Mouse (Mus musculus) embryonic stem cell, embryonic (primary cell): ENCODE measurements around the gene 1700037H04Rik.

Source experiments
- CTCF ChIA-PET, 4 experiments: fragments of 300-600 bp in 2 of 4; fragments of 350-600 bp in 2 of 4; sonication (Branson Sonifier 250); formaldehyde crosslinking; loops; one replicate each; lab custom pipeline; 2022; ENCODE audit warnings: inconsistent platforms in 2 of 4; lab: Charles Lee
- POLR2A ChIA-PET, 4 experiments: fragments of 300-600 bp in 2 of 4; fragments of 350-600 bp in 2 of 4; sonication (Branson Sonifier 250); formaldehyde crosslinking; loops; one replicate each; lab custom pipeline; 2022; ENCODE audit warnings: antibody characterized with exemption in 4 of 4, inconsistent platforms in 1 of 4; lab: Charles Lee

1700037H04Rik gene

GRCm38 (mm10) chr2:131146193-131147042 is 13.5 kb downstream of the 1700037H04Rik start:
- CTCF ChIA-PET: interaction anchor here in 3 of 4 experiments (0.8 to 1.9 kb wide), 3 partner anchors 13 to 758 kb away, joined by 3 to 7 read pairs (median 3); partner anchors contain the start of gene 1700037H04Rik (in 1 of the 3)
- POLR2A ChIA-PET: interaction anchor here in 2 of 4 experiments (0.7 to 2.2 kb wide), 12 partner anchors 10 to 887 kb away, joined by 3 to 19 read pairs (median 4); partner anchors contain the start of genes 1700037H04Rik (in 2 of the 2), Cdc25b (in 1 of the 2) and Spef1 (in 1 of the 2)

GRCm38 (mm10) chr2:131145536-131145935 is 14.3 kb downstream of the 1700037H04Rik start:
- ChIA-PET CTCF (interaction anchor here in 3 of 4 experiments (0.5 to 1.9 kb wide), 10 partner anchors 14 to 167 kb away, joined by 3 to 10 read pairs (median 6); partner anchors contain the start of genes 1700037H04Rik (in 1 of the 3), Cdc25b (in 1 of the 3) and Hspa12b (in 1 of the 3)), POLR2A (interaction anchor here in 3 of 4 experiments (0.6 to 2.2 kb wide), 19 partner anchors 11 to 352 kb away, joined by 3 to 19 read pairs (median 3); partner anchors contain the start of genes 1700037H04Rik (in 3 of the 3), Cdc25b (in 2 of the 3), Spef1 (in 2 of the 3) and Pank2 (in 1 of the 3))

- ChIA-PET POLR2A (interaction anchor here (0.6 to 2.2 kb wide), 20 partner anchors 11 to 352 kb away, joined by 3 to 19 read pairs (median 3); partner anchors contain the start of genes 1700037H04Rik (in 3 of the 4), Cdc25b (in 2 of the 4), Spef1 (in 2 of the 4) and Pank2 (in 1 of the 4)), CTCF (interaction anchor here in 3 of 4 experiments (0.5 to 1.9 kb wide), 10 partner anchors 15 to 166 kb away, joined by 3 to 10 read pairs (median 6); partner anchors contain the start of genes 1700037H04Rik (in 1 of the 3), Cdc25b (in 1 of the 3) and Hspa12b (in 1 of the 3))
Measured at GRCm38 (mm10) chr2:131145121-131145520, 14.8 kb downstream of the 1700037H04Rik start.

- ChIA-PET POLR2A (interaction anchor here (0.6 to 2.4 kb wide), 32 partner anchors 8 to 118 kb away, joined by 3 to 14 read pairs (median 4); partner anchors contain the start of genes 1700037H04Rik (in 3 of the 4), Cenpb (in 1 of the 4), Mavs (in 1 of the 4) and Pank2 (in 1 of the 4)), CTCF (interaction anchor here (0.6 to 2.1 kb wide), 39 partner anchors 8 to 387 kb away, joined by 3 to 21 read pairs (median 4); partner anchors contain the start of genes 1700037H04Rik (in 2 of the 4), Gm11037 (in 2 of the 4), Hspa12b (in 2 of the 4) and Cdc25b (in 1 of the 4))
Measured at GRCm38 (mm10) chr2:131143007-131143780, 16.7 kb downstream of the 1700037H04Rik start.

GRCm38 (mm10) chr2:131142592-131142991 is 17.3 kb downstream of the 1700037H04Rik start:
- ChIA-PET POLR2A (interaction anchor here (0.6 to 2.4 kb wide), 29 partner anchors 9 to 795 kb away, joined by 3 to 14 read pairs (median 5); partner anchors contain the start of genes 1700037H04Rik (in 3 of the 4), Cenpb (in 1 of the 4), Mavs (in 1 of the 4) and Pank2 (in 1 of the 4)), CTCF (interaction anchor here (0.6 to 2.1 kb wide), 44 partner anchors 9 to 402 kb away, joined by 3 to 21 read pairs (median 4); partner anchors contain the start of genes 1700037H04Rik (in 2 of the 4), Gm11037 (in 2 of the 4), Hspa12b (in 2 of the 4) and Cdc25b (in 1 of the 4))

GRCm38 (mm10) chr2:131141336-131141986 is 18.4 kb downstream of the 1700037H04Rik start:
- ChIA-PET CTCF (interaction anchor here in 2 of 4 experiments (0.9 to 2.1 kb wide), 5 partner anchors 22 to 114 kb away, joined by 4 to 21 read pairs (median 7); no protein-coding TSS in a partner anchor), POLR2A (interaction anchor here in 3 of 4 experiments (0.6 to 2.4 kb wide), 13 partner anchors 10 to 97 kb away, joined by 3 to 12 read pairs (median 5); partner anchors contain the start of genes Mavs (in 1 of the 3) and Spef1 (in 1 of the 3))

GRCm38 (mm10) chr2:131140533-131140905 is 19.4 kb downstream of the 1700037H04Rik start:
- CTCF ChIA-PET: interaction anchor here in 1 of 4 experiments (0.7 kb wide), 1 partner anchor 8 kb away, joined by 3 read pairs; no protein-coding TSS in a partner anchor
- POLR2A ChIA-PET: interaction anchor here in 1 of 4 experiments (0.6 to 1.3 kb wide), 2 partner anchors 11 to 19 kb away, joined by 3 read pairs; partner anchors contain the start of gene 1700037H04Rik

GRCm38 (mm10) chr2:131139886-131140532 is 19.9 kb downstream of the 1700037H04Rik start:
- CTCF ChIA-PET: no interaction called here
- POLR2A ChIA-PET: interaction anchor here in 1 of 4 experiments (0.6 to 1.3 kb wide), 2 partner anchors 12 to 19 kb away, joined by 3 read pairs; partner anchors contain the start of gene 1700037H04Rik

- ChIA-PET CTCF (interaction anchor here in 1 of 4 experiments (0.5 kb wide), 1 partner anchor 114 kb away, joined by 3 read pairs; no protein-coding TSS in a partner anchor), POLR2A (interaction anchor here in 1 of 4 experiments (1.1 kb wide), 1 partner anchor 34 kb away, joined by 4 read pairs; no protein-coding TSS in a partner anchor)
Measured at GRCm38 (mm10) chr2:131139287-131139686, 20.6 kb downstream of the 1700037H04Rik start.

- POLR2A ChIA-PET: interaction anchor here in 1 of 4 experiments (1.1 kb wide), 1 partner anchor 34 kb away, joined by 4 read pairs; no protein-coding TSS in a partner anchor
- CTCF ChIA-PET: interaction anchor here in 1 of 4 experiments (0.5 kb wide), 1 partner anchor 115 kb away, joined by 3 read pairs; no protein-coding TSS in a partner anchor
Measured at GRCm38 (mm10) chr2:131138760-131139159, 21.1 kb downstream of the 1700037H04Rik start.

- POLR2A ChIA-PET: no interaction called here
- CTCF ChIA-PET: no interaction called here
Measured at GRCm38 (mm10) chr2:131138296-131138695, 21.6 kb downstream of the 1700037H04Rik start.

GRCm38 (mm10) chr2:131135521-131136139 is 24.3 kb downstream of the 1700037H04Rik start:
- CTCF ChIA-PET: no interaction called here
- POLR2A ChIA-PET: interaction anchor here in 2 of 4 experiments (0.8 to 1.2 kb wide), 4 partner anchors 8 to 98 kb away, joined by 3 read pairs; partner anchors contain the start of genes Hspa12b (in 1 of the 2) and Mavs (in 1 of the 2)

- CTCF ChIA-PET: interaction anchor here in 1 of 4 experiments (0.6 kb wide), 1 partner anchor 91 kb away, joined by 4 read pairs; no protein-coding TSS in a partner anchor
- POLR2A ChIA-PET: interaction anchor here in 1 of 4 experiments (1.2 kb wide), 1 partner anchor 44 kb away, joined by 3 read pairs; no protein-coding TSS in a partner anchor
Measured at GRCm38 (mm10) chr2:131134826-131135400, 25.0 kb downstream of the 1700037H04Rik start.

GRCm38 (mm10) chr2:131134381-131134780 is 25.5 kb downstream of the 1700037H04Rik start:
- CTCF ChIA-PET: interaction anchor here in 1 of 4 experiments (1.1 kb wide), 1 partner anchor 8 kb away, joined by 3 read pairs; no protein-coding TSS in a partner anchor
- POLR2A ChIA-PET: no interaction called here
